Mouse (Mus musculus): ENCODE results near the gene Robo1.

DNA sequence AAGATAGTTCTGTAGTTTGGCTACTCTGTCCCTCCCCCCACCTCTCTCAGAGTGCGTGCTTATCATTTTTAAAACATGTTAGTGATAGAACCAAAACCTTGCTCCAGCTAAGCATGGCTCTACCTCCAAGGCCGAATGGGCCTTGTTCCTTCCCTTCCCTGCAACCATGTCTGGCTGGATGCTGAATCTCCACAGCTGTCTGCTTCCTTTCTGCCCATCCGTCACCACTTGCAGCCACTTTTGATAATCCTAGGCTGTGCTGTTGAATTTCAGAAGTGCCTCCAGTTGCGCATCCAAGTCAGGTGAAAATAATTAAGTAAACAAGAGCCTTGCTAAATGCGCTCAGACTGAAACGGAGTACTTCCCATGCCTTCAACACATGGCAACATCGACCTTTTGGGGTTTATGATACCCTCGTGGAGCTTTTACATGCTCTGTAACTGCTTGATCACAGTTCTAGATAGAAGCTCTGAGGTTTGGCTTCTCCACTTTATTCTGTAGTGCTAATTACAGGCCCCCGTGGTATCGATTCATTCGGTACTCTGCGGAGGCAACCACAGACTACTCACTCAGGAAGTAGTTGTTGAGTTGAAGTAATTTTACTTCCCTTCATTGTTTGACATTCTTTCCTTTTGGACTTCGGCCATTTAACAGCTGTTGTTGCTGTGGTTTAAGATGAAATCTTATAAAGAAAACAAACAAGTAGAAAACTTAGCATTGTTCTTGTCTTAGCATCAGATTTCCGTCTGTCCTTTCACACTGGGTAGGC, 413.8 kb downstream of the Robo1 start:
- TF ChIP-seq CTCF (IDR thresholded peaks at IDR 0.05; ENCODE audit: insufficient read depth, low read depth, low read length) (no peak), POLR2A (IDR thresholded peaks at IDR 0.05; ENCODE audit: insufficient read depth, low read depth, low read length) (no peak)
